Mouse (Mus musculus) adrenal gland, postnatal 14 days (tissue): ENCODE results near the gene Nfrkb. TPM values are rescaled to one million over a fixed set of nuclear protein-coding genes. Genes with fewer than 3 reads are reported as not detected.

ENCODE experiments used
- DNase-seq: peaks from one replicate; pipeline ENCODE4 v3.0.0; 2021; ENCODE audit warnings: mixed read lengths
- total RNA-seq: library from RNA; stranded (reverse); gene quantifications from 2 replicates; pipeline ENCODE4 v1.2.3, GENCODE M21; 2021

The Nfrkb gene
- total RNA-seq, 1 experiment from 2014 or later = 23.7 TPM

DNA sequence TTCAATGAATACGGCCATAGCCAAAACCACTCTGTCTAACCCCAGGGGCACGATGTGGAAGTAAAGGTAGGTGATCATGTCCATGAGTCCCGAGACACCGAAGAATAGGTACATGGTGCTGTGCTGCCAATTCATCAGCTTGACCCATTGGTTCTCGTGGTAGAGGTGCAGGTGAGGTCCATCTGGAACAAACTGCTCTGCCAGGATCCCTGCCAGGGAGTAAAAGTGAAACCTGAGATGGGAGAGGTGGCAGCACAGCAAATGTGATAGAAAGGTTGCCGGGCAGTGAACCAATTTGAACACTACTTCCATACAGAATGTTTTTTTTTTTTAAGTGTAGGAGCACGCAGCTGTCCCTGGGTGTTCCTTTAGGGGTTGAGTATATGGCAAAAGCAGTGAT lies 43.0 kb downstream of the Nfrkb start:
- DNase-seq = peak; percentile 21

DNA sequence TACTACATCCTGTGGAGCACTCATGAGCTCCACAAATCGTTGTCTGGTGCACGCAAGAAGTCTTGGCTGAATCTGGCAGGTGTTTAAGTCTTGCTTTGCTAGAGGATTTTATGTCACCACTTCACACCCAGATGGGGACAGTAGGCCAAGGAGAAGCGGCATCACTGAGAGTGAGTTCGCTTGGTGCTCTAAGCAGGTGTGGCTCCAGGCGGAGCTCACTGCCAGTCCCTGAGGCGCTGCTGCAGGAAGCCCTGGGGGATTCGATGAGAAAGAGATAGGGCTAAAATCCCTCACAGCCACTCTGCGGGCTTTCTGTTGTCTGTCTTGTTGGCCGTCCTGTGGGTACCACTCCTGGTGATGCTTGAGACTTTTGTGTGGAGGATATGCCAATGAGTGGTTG lies 44.0 kb downstream of the Nfrkb start:
- DNase-seq = no peak

DNA sequence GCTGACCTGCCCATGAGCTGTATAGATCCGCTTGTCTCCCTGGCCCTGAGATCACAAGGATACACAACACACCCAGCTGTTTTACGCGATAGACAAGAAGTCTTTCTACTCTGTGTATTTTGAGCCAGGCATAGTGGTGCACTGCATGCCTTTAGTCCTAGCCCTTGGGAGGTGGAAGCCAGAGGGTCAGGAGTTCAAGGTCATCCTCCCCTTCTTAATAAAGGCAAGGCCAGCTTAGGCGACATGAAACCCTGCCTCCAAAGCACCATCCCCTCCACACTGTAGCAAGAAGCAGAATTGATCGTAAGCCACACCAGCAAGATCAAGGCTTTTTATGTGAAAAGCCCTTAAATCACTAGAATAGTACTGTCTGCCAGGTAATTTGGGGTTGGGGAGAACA lies 45.8 kb downstream of the Nfrkb start:
- DNase-seq = peak; percentile 37

DNA sequence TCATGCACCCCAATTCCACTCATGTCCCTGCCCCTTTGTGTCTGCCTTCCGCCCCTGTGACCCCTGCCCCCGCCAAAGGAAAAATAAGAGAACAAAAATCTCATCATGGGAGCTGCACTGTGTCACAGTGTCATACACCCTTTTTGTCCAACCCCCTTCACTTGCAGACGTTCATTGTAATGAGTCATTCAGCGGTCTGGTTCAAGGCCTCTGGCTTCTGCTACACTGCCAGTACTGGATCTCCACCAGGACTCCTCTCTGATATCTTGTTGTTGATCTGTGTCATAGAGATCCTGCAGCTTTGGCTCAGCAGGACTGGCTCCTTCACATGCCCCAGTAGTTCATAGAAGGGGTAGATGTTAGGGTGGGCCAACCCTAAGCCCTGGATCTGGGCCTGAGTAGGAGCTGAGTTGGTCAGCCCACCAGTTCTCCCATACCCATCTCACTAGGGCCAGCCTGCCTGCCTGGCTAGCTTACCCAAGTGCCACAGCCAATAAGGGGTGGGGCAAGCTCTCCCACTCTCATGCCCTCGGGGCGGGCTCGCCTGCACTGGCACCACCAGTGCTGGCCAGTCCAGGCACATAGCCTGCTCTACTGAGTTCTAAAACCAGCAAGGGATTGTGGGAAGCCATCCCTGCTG lies 46.5 kb downstream of the Nfrkb start:
- DNase-seq = peak; percentile 67

DNA sequence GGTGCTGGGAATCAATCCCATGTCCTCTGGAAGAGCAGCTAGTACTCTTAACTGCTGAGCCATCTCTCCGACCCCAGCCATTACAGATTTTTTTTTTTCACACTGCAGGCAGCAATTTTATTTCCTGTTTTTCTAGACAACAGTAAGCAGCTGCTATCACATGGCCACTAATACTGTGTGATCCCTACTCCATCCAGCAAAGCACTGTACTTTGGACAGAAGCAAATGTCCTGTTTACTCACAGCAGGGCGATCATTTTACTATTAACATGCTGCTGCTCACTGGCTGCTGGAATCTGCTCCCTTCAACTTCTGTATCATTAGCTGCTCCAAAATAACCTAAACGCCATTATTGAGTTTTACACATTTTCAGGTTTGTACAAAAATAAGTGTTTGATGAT lies 47.4 kb downstream of the Nfrkb start:
- no peak for DNase-seq

DNA sequence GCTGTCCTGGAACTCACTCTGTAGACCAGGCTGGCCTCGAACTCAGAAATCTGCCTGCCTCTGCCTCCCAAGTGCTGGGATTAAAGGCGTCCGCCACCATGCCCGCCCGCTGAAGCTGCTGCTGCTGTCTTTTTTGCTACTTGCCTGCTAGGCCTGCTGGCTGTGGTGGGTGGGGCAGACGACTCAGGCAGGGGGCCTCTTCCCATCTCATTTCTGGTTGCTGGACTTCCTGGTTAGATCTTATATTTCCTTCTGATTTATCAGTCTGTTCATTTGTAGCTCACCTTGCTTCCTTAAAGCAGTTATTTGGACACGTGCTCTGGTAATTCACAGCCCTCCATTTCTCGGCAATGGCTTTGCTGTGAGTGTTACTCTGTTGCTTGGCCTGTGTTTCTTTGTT lies 49.4 kb downstream of the Nfrkb start:
- DNase-seq = no peak

DNA sequence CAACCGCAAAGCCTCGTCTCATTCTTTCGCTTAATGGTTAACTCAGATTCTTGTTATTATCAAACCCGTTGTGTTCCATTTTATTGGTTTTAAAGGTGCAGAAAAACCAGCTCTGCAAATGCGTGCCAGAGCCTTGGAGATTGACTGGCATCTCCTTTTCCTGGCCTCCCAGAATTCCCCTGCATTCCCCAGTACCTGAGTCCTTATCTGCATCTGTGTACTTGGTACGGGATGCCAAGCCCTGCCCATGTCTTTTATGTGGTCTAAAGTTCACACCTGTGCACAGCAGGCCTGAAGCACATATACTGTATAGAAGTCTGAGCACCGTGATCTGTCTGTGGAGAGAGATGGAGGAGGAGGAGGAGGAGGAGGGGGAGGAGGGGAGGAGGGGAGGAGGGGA lies 51.9 kb downstream of the Nfrkb start:
- DNase-seq = no peak

DNA sequence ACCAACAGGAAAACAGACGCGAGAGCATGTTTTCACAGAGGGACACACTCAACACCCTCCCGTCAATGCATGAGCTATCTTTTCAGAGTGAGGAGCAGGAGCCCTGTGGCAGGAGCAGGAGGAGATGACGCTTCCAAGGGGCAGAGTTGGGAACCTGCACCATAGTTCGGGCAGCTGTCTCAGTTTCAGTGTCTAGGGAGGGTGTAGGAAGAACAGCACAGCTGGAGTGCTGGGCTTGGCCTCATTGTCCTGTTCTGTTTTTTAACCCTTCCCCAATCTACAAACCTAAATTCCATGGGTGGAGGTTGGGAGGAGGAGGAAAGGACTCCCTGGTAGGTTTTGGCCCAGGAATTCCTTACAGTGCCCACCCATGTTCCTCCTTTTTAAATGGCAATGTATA lies 52.8 kb downstream of the Nfrkb start:
- no peak for DNase-seq

DNA sequence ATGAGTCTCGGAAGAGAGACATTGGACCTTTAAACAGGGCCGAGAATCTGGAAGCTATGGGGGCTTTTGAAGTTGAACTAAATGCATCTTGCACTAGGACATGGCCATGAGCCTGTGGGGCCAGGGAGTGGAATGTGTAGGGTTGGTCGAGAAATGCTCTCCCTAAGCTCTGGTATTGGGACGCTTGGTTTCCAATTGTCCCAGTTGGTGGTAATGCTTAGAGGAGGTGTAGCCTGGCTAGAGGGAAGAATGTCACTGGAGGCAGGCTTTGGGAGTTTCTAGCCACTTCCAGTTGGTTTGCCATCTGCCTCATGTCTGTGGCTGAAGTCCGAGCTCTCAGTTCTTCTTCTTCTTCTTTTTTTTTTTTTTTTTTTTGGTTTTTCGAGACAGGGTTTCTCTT lies 53.3 kb downstream of the Nfrkb start:
- no peak for DNase-seq

DNA sequence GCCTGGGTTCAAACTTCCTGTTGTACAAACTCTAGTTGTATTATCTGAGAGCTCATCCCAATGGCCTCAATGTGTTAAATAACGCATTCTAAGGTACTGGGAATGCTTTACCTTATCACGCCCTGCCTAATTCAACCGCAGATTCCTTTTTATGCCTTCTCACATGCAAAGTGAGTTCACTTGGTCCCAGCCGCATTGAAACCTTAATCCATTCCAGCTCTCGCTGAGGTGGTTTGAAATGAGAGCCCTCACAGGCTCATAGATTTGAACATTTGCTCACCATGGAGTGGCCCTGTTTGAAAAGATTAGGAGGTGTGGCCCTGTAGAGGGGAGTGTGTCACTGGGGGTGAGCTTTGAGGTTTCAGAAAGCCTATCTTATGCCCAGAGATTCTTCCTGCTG lies 54.4 kb downstream of the Nfrkb start:
- no peak for DNase-seq

DNA sequence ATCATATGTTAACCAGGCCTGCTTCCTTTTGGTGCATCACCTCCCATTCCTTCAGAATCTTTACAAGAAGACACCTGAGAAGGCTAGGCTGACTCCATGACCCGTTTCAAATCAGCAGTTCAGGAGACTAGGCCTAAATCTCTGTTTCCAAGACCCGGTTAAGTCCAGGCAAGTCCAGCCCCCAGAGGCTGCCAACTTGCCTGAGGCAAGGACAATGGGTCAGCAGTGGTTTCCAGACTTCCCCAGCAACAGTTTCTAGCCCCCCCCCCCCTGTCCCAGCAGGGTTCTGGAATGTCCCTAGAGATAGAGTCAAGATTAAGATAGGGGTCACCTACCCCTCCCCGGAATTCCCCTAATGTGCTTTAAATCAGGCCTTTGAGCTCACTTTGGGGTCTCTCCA lies 55.5 kb downstream of the Nfrkb start:
- DNase-seq = no peak

DNA sequence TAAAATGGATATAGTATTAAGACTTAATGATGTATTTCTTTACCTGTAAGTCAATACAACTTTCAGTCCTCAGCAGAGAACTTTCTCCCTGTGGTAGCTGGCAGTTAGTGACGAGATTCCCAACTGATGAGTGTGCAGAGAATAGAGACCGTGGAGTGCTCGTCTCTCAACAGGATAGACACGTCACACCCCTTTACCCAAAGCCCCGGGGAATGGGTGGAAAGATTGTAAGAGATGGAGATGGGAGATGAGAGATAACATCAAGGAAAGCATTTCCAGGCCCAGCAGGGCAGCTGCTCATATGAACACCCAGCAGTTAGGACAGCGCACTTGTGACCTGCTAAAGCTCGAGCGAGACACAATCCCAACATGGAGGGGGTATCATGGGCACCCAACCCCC lies 58.2 kb downstream of the Nfrkb start:
- DNase-seq = no peak

DNA sequence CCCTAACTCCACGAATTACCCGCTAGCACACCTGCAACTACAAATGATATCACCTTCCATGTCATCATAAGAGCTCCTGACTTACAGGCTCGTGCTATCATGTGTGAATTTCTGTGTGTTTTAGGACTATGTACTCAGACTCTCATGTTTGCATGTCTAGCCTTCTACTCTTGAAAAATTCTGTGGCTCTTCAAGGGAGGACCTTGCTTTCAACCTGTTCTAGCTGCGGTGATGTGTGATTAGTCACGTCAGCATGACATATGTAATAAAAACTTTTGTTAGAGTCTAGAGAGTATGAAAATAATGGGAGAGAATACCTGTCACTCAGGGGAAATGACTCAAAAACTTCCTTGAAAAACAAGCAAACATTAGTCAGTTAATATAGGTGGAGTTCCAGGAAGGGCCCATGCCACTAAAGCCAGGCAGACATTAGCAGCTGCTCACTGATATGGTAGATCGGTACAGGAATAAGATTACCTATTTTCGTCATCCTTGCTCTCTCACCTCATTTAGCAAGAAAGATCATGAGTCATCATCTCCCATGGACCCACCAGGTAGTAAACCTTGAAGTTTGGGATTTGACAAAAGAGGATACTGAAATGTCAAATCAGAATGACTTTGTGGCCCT lies 63.3 kb downstream of the Nfrkb start:
- no peak for DNase-seq

DNA sequence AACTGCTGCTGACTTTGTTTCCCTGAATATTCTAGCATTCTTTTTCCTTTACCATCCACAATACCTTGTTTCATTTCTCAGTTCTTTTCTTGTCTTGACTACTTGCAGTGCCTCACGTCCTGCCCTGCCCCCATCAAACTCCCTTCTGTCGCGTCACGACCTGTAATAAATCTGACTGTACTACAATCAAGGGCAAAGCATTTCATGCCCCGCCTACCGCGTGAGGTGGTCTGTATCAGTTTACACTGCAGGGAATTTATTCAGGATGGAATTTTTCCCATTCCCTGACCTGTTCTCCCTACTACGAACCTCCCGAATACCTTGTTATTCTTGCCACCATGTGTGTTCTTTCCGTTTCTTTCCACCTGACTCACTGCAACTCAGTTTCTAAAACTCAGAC lies 66.2 kb downstream of the Nfrkb start:
- peak; percentile 70 for DNase-seq

DNA sequence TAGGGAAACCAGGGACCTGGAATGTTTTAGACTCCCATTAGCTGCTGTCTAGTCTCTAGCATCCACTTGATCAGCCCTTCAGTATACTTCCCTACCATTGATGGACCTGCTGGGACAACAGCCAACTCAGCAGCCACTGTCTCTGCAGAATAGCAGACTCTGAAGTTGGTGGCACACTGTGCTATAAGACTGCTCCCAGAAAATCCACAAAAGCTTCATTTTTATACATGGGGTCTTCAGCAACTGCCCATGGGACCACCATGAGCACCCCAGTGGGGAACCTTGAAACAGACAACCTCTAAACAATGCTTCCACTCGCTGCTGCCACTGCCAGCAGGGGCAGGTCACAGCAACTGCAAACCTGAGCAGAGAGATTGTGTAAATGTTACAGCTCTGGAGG lies 68.4 kb downstream of the Nfrkb start:
- no peak for DNase-seq

DNA sequence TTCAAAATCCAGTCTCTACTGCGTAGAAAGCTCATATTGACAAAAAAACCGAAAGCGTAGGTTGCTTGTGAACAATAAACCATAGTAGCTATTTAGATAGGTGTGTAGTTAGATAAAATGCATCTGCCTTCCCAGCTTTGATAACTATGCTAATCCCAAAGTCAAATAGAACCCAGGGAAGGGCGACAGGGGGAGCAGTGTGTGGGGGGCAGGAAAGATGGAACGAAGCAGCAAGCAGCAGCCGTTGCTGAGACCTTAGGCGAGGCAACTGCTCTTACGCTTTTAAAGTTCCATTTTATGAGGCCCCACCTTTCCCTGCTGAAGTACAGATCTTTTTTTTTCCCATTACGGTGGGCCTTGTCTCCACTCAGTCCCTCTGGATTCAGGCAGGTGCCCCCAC lies 77.2 kb downstream of the Nfrkb start:
- no peak for DNase-seq

DNA sequence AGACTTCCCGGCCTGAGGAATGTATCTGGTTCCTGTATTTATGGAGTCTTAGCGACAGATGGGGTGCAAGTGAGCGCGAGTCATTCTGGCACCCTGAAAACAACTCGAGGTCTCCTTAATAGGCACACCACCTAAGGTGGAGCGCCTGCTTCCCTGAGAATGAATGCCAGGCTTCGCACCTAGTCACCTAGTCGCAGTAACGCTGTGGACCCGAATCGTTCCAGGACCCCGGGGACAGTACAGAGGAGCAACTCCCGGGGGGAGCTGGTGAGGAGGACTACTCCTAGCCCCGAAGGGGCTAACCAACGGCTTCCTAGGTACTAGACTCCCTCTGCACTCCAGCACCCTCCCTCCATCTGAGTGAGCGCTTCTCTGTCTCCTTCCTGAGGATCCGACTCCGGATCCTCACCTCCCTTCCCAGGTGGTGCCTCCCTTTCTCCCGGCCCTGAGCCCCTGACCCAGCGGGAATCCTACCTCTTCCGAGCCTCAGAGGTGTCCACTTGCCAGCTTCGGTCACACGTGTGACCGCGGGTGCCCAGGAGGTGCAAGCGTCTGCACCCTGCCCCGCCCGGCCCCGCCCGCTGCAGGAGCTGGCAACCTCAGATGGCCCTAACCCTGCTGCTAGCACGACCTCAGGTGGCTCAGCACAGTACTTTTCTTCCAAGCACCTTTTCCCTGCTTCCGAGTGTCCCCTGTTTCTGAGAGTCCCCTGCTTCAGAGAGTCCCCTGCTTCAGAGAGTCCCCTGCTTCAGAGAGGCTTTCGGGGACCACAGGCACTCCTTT lies 77.9 kb downstream of the Nfrkb start, which contains the start of gene Tmem45b:
TSS of gene Tmem45b (minus strand) at position 771 of the 783 bp plus-strand sequence.
- peak; percentile 37 for DNase-seq

Other genes starting within 250 kb of the Nfrkb start
- 627 and 648 TPM in 2 replicates for gene Aplp2, start 174.4 kb upstream of the Nfrkb start, total RNA-seq
- gene Prdm10, start 105.7 kb upstream of the Nfrkb start, total RNA-seq = 8.0 and 8.3 TPM in 2 replicates
- gene Tmem45b, start 78.3 kb downstream of the Nfrkb start, total RNA-seq = 52.2 and 71.6 TPM in 2 replicates